Mouse (Mus musculus) right cerebral cortex, adult 2 months (tissue): ENCODE results near the gene Galnt18.

ENCODE experiments used
- DNase-seq, 2 experiments: peaks; one replicate each; pipeline ENCODE4 v3.0.0; 2021 to 2022; ENCODE audit warnings: low spot score in 2 of 2

Galnt18 gene

GRCm38 (mm10) chr7:111714639-111715360 is 65.0 kb downstream of the Galnt18 start:
- DNase-seq: no peak

GRCm38 (mm10) chr7:111713828-111714600 is 65.8 kb downstream of the Galnt18 start:
- no peak for DNase-seq

GRCm38 (mm10) chr7:111712797-111713196 is 67.0 kb downstream of the Galnt18 start:
- DNase-seq: no peak

- no peak for DNase-seq
Measured at GRCm38 (mm10) chr7:111711045-111711808, 68.5 kb downstream of the Galnt18 start.

GRCm38 (mm10) chr7:111710311-111710710 is 69.5 kb downstream of the Galnt18 start:
- no peak for DNase-seq

GRCm38 (mm10) chr7:111708563-111708962 is 71.2 kb downstream of the Galnt18 start:
- no peak for DNase-seq

- no peak for DNase-seq
Measured at GRCm38 (mm10) chr7:111702961-111703360, 76.8 kb downstream of the Galnt18 start.

GRCm38 (mm10) chr7:111701788-111702187 is 78.0 kb downstream of the Galnt18 start:
- DNase-seq: no peak

GRCm38 (mm10) chr7:111699446-111699845 is 80.3 kb downstream of the Galnt18 start:
- DNase-seq: peak in 1 of 2 experiments; percentile 30

- no peak for DNase-seq
Measured at GRCm38 (mm10) chr7:111696226-111696625, 83.6 kb downstream of the Galnt18 start.

- DNase-seq: no peak
Measured at GRCm38 (mm10) chr7:111694312-111694711, 85.5 kb downstream of the Galnt18 start.

- peak; percentile 55 to 62 for DNase-seq
Measured at GRCm38 (mm10) chr7:111692641-111693261, 87.0 kb downstream of the Galnt18 start.

- no peak for DNase-seq
Measured at GRCm38 (mm10) chr7:111680108-111680507, 99.7 kb downstream of the Galnt18 start.

- no peak for DNase-seq
Measured at GRCm38 (mm10) chr7:111676483-111676882, 103.3 kb downstream of the Galnt18 start.

- no peak for DNase-seq
Measured at GRCm38 (mm10) chr7:111672467-111672866, 107.3 kb downstream of the Galnt18 start.

- DNase-seq: no peak
Measured at GRCm38 (mm10) chr7:111663139-111664073, 116.4 kb downstream of the Galnt18 start.

GRCm38 (mm10) chr7:111658579-111658978 is 121.2 kb downstream of the Galnt18 start:
- no peak for DNase-seq

GRCm38 (mm10) chr7:111655002-111655401 is 124.8 kb downstream of the Galnt18 start:
- DNase-seq: no peak

- no peak for DNase-seq
Measured at GRCm38 (mm10) chr7:111654526-111654925, 125.3 kb downstream of the Galnt18 start.

- DNase-seq: no peak
Measured at GRCm38 (mm10) chr7:111644362-111644761, 135.4 kb downstream of the Galnt18 start.

GRCm38 (mm10) chr7:111638899-111639298 is 140.9 kb downstream of the Galnt18 start:
- no peak for DNase-seq
